Comparison of ENCODE assay signal across 20 mouse cellular contexts in the genomic region with DNA sequence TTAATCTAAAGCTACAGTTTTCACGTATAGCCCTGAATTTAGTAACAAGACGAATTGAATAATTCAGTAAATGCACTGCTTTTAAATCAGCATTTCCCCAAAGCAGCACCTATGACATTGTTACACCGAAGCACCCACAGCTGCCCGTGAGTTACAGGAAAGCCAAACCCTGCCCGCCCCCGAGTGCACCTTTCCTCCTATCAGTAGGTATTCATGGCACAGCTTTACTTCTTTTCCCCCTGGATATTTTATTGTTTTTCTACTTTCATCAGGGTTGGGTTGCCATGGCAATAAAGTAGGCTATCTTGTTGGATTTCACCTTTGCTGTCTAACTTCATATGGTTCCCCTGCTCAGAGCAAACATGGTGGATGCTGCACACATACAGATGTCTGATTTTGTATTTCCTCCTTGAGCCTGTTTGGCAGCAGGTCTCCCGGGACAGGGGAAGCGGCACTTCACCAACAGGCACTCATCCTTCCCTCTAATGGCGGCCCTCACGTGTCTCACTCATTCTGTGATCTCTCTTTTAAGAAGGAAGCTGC.
DNase-seq lines count a peak whose midpoint lies in the region; ATAC-seq and TF ChIP-seq lines count a peak whose summit lies in the region.
"Had no signal": no experiment of that assay in that cellular context is flagged by ENCODE, and none has a peak within 500 bp of the region (broad histone marks: within the 10 kb centered on the region; RNA-seq: fewer than 3 reads in every experiment).

No protein-coding gene starts in this region.

- no peaks in the 10 kb centered on the region for H3K27me3 ChIP-seq in hindbrain, embryonic 13.5 days
- H3K27me3 ChIP-seq in hindbrain, embryonic 14.5 days (ENCODE audit: control insufficient read depth, insufficient read depth, low read length): no peaks in the 10 kb centered on the region
- no peaks in the 10 kb centered on the region for H3K27me3 ChIP-seq in midbrain, embryonic 11.5 days (ENCODE audit: control insufficient read depth, insufficient read depth, low read length)
- no peaks in the 10 kb centered on the region for H3K27me3 ChIP-seq in midbrain, embryonic 10.5 days (ENCODE audit: low read depth, poor library complexity, severe bottlenecking)
- no peaks in the 10 kb centered on the region for H3K27me3 ChIP-seq in midbrain, embryonic 13.5 days
- no peaks in the 10 kb centered on the region for H3K27me3 ChIP-seq in midbrain, postnatal 0 days (ENCODE audit: insufficient read depth, low read length)
- H3K27me3 ChIP-seq: forebrain, embryonic 13.5 days had no signal

- DNase-seq in hindbrain, embryonic 14.5 days (ENCODE audit: low spot score): no peak
- DNase-seq in midbrain, embryonic 11.5 days (ENCODE audit: low spot score, missing footprints): no peak
- no peak for DNase-seq in midbrain, embryonic 10.5 days (ENCODE audit: low spot score)
- DNase-seq in midbrain, postnatal 0 days (ENCODE audit: low spot score): peak; percentile 27
- DNase-seq in heart, postnatal 25 days (ENCODE audit: low spot score): no peak
- no peak for DNase-seq in cerebellum, adult 9-11 months
- DNase-seq: adrenal gland, postnatal 14 days; B cell, adult 2 months; cerebellum, adult 18-20 months; cerebellum, postnatal 10 days; gastrocnemius, postnatal 36 days; heart, adult 11 months; heart, postnatal 10 days had no signal

- intact Hi-C loops in heart, postnatal 25 days (cut with DNase I): no loop called here

- no peak overlapping the region for H3K27ac ChIP-seq in hindbrain, embryonic 13.5 days
- H3K27ac ChIP-seq in hindbrain, embryonic 14.5 days: no peak overlapping the region
- no peak overlapping the region for H3K27ac ChIP-seq in midbrain, embryonic 11.5 days (ENCODE audit: low read depth, low read length)
- no peak overlapping the region for H3K27ac ChIP-seq in midbrain, embryonic 10.5 days (replicated peaks)
- no peak overlapping the region for H3K27ac ChIP-seq in midbrain, embryonic 13.5 days
- no peak overlapping the region; the same call in 1 of the 2 replicates for H3K27ac ChIP-seq in midbrain, postnatal 0 days (ENCODE audit: low read depth, low read length)
- H3K27ac ChIP-seq: embryonic facial prominence, embryonic 10.5 days; forebrain, embryonic 13.5 days; heart, embryonic 10.5 days had no signal

- H3K4me2 ChIP-seq in hindbrain, embryonic 13.5 days: no peak overlapping the region
- no peak overlapping the region for H3K4me2 ChIP-seq in hindbrain, embryonic 14.5 days (replicated peaks)
- H3K4me2 ChIP-seq in midbrain, embryonic 11.5 days: no peak overlapping the region
- no peak overlapping the region for H3K4me2 ChIP-seq in midbrain, embryonic 13.5 days (replicated peaks)
- H3K4me2 ChIP-seq in midbrain, postnatal 0 days (ENCODE audit: low read depth, low read length, poor library complexity, severe bottlenecking): peak overlapping the region; percentile 22; the same call in 1 of the 2 replicates
- H3K4me2 ChIP-seq: forebrain, embryonic 13.5 days had no signal

- H3K36me3 ChIP-seq in hindbrain, embryonic 13.5 days: no peaks in the 10 kb centered on the region
- H3K36me3 ChIP-seq in hindbrain, embryonic 14.5 days (replicated peaks; ENCODE audit: control insufficient read depth, insufficient read depth): no peaks in the 10 kb centered on the region
- H3K36me3 ChIP-seq in midbrain, embryonic 11.5 days (ENCODE audit: control insufficient read depth, insufficient read depth, low read length): no peaks in the 10 kb centered on the region
- H3K36me3 ChIP-seq in midbrain, embryonic 10.5 days: no peaks in the 10 kb centered on the region
- no peaks in the 10 kb centered on the region for H3K36me3 ChIP-seq in midbrain, embryonic 13.5 days
- H3K36me3 ChIP-seq in midbrain, postnatal 0 days (ENCODE audit: insufficient read depth, low read length): no peaks in the 10 kb centered on the region
- H3K36me3 ChIP-seq: embryonic facial prominence, embryonic 10.5 days; heart, embryonic 10.5 days had no signal

- 81% methylated on average over 10 of the region's 10 CpGs for WGBS in hindbrain, embryonic 13.5 days
- WGBS in hindbrain, embryonic 14.5 days: 69% methylated on average over 10 of the region's 10 CpGs
- 77% methylated on average over 10 of the region's 10 CpGs for WGBS in midbrain, embryonic 11.5 days
- WGBS in midbrain, embryonic 10.5 days: 90% methylated on average over 10 of the region's 10 CpGs
- WGBS in midbrain, embryonic 13.5 days: 73% methylated on average over 10 of the region's 10 CpGs
- 60% methylated on average over 10 of the region's 10 CpGs for WGBS in midbrain, postnatal 0 days

- ATAC-seq in hindbrain, embryonic 13.5 days (ENCODE audit: low FRiP score): peak; percentile 39; the same call in 1 of the 2 replicates
- no peak for ATAC-seq in hindbrain, embryonic 14.5 days (ENCODE audit: low FRiP score)
- ATAC-seq in midbrain, embryonic 11.5 days (ENCODE audit: low FRiP score): 0 out of 2 replicates have a peak, but pooled peaks have one; percentile 30
- ATAC-seq in midbrain, embryonic 13.5 days: peak; percentile 78
- peak; percentile 58; the same call in 1 of the 2 replicates for ATAC-seq in midbrain, postnatal 0 days (ENCODE audit: low FRiP score)
- ATAC-seq: activated CD4-positive, CD25-positive, alpha-beta regulatory T cell, adult 4 months; CD4-positive, CD25-positive, alpha-beta regulatory T cell, adult 4 months; forebrain, embryonic 13.5 days had no signal

- H3K4me1 ChIP-seq in hindbrain, embryonic 13.5 days (replicated peaks): no peaks in the 10 kb centered on the region
- no peaks in the 10 kb centered on the region for H3K4me1 ChIP-seq in hindbrain, embryonic 14.5 days (replicated peaks; ENCODE audit: control insufficient read depth, insufficient read depth, low read length)
- H3K4me1 ChIP-seq in midbrain, embryonic 11.5 days (ENCODE audit: control insufficient read depth, insufficient read depth, low read length): no peaks in the 10 kb centered on the region
- no peaks in the 10 kb centered on the region for H3K4me1 ChIP-seq in midbrain, embryonic 10.5 days
- H3K4me1 ChIP-seq in midbrain, embryonic 13.5 days (replicated peaks): no peaks in the 10 kb centered on the region
- H3K4me1 ChIP-seq in midbrain, postnatal 0 days (ENCODE audit: insufficient read depth, low read length): no peaks in the 10 kb centered on the region
- H3K4me1 ChIP-seq: embryonic facial prominence, embryonic 10.5 days; forebrain, embryonic 13.5 days; heart, embryonic 10.5 days had no signal

- no peak overlapping the region for H3K9ac ChIP-seq in hindbrain, embryonic 13.5 days
- no peak overlapping the region for H3K9ac ChIP-seq in hindbrain, embryonic 14.5 days
- H3K9ac ChIP-seq in midbrain, embryonic 11.5 days (ENCODE audit: low read length): no peak overlapping the region
- no peak overlapping the region for H3K9ac ChIP-seq in midbrain, embryonic 13.5 days (replicated peaks)
- H3K9ac ChIP-seq in midbrain, postnatal 0 days (replicated peaks; ENCODE audit: low read length, poor library complexity, severe bottlenecking): no peak overlapping the region
- H3K9ac ChIP-seq: forebrain, embryonic 13.5 days had no signal

- TF ChIP-seq CTCF in midbrain, postnatal 0 days (IDR thresholded peaks at IDR 0.05): no peak

- H3K4me3 ChIP-seq in hindbrain, embryonic 13.5 days: no peak overlapping the region
- H3K4me3 ChIP-seq in hindbrain, embryonic 14.5 days (replicated peaks; ENCODE audit: low read length): no peak overlapping the region
- no peak overlapping the region for H3K4me3 ChIP-seq in midbrain, embryonic 11.5 days (ENCODE audit: low read depth, low read length)
- no peak overlapping the region for H3K4me3 ChIP-seq in midbrain, embryonic 10.5 days
- H3K4me3 ChIP-seq in midbrain, embryonic 13.5 days (replicated peaks): no peak overlapping the region
- H3K4me3 ChIP-seq in midbrain, postnatal 0 days (ENCODE audit: low read depth, low read length): no peak overlapping the region
- H3K4me3 ChIP-seq: embryonic facial prominence, embryonic 10.5 days; forebrain, embryonic 13.5 days; heart, embryonic 10.5 days had no signal

- no peaks in the 10 kb centered on the region for H3K9me3 ChIP-seq in hindbrain, embryonic 13.5 days
- no peaks in the 10 kb centered on the region for H3K9me3 ChIP-seq in hindbrain, embryonic 14.5 days (ENCODE audit: control insufficient read depth, low read length)
- no peaks in the 10 kb centered on the region for H3K9me3 ChIP-seq in midbrain, embryonic 11.5 days (ENCODE audit: control insufficient read depth, low read length)
- H3K9me3 ChIP-seq in midbrain, embryonic 10.5 days (replicated peaks): no peaks in the 10 kb centered on the region
- H3K9me3 ChIP-seq in midbrain, embryonic 13.5 days: no peaks in the 10 kb centered on the region
- no peaks in the 10 kb centered on the region for H3K9me3 ChIP-seq in midbrain, postnatal 0 days (ENCODE audit: low read length)
- H3K9me3 ChIP-seq: embryonic facial prominence, embryonic 10.5 days; forebrain, embryonic 13.5 days; heart, embryonic 10.5 days had no signal
